Mouse (Mus musculus): ENCODE data around the gene Olfr459.

The Olfr459 gene

GRCm38 (mm10) chr6:41775077-41775476 is at the start of gene Olfr459:
Olfr459 (minus strand) TSS chr6:41775177.
- DNase-seq (ENCODE audit: low read depth, low spot score): no peak

GRCm38 (mm10) chr6:41824086-41824485 is 49.1 kb upstream of the Olfr459 start:
- DNase-seq (ENCODE audit: low read depth, low spot score): no peak

- no peak for DNase-seq (ENCODE audit: low read depth, low spot score)
Observed at GRCm38 (mm10) chr6:41786700-41787099, 11.7 kb upstream of the Olfr459 start.

GRCm38 (mm10) chr6:41775721-41776120 is 744 bp upstream of the Olfr459 start:
- no peak for DNase-seq (ENCODE audit: low read depth, low spot score)

- DNase-seq (ENCODE audit: low read depth, low spot score): no peak
Observed at GRCm38 (mm10) chr6:41769872-41770271, 5.1 kb downstream of the Olfr459 start.

GRCm38 (mm10) chr6:41764306-41764705 is 10.7 kb downstream of the Olfr459 start:
- no peak for DNase-seq (ENCODE audit: low read depth, low spot score)

GRCm38 (mm10) chr6:41762370-41762757 is 12.6 kb downstream of the Olfr459 start:
- DNase-seq (ENCODE audit: low read depth, low spot score): no peak

GRCm38 (mm10) chr6:41761702-41762369 is 13.1 kb downstream of the Olfr459 start:
- DNase-seq (ENCODE audit: low read depth, low spot score): peak; percentile 40

- no peak for DNase-seq (ENCODE audit: low read depth, low spot score)
Observed at GRCm38 (mm10) chr6:41759618-41760017, 15.4 kb downstream of the Olfr459 start.

- no peak for DNase-seq (ENCODE audit: low read depth, low spot score)
Observed at GRCm38 (mm10) chr6:41758421-41758820, 16.6 kb downstream of the Olfr459 start.

GRCm38 (mm10) chr6:41757199-41757598 is 17.8 kb downstream of the Olfr459 start:
- DNase-seq (ENCODE audit: low read depth, low spot score): no peak

- DNase-seq (ENCODE audit: low read depth, low spot score): no peak
Observed at GRCm38 (mm10) chr6:41754626-41755025, 20.4 kb downstream of the Olfr459 start.

- DNase-seq (ENCODE audit: low read depth, low spot score): no peak
Observed at GRCm38 (mm10) chr6:41744664-41745392, 30.1 kb downstream of the Olfr459 start.

GRCm38 (mm10) chr6:41741101-41741500 is 33.9 kb downstream of the Olfr459 start:
- no peak for DNase-seq (ENCODE audit: low read depth, low spot score)

GRCm38 (mm10) chr6:41734719-41735470 is 40.1 kb downstream of the Olfr459 start:
- no peak for DNase-seq (ENCODE audit: low read depth, low spot score)

GRCm38 (mm10) chr6:41727989-41728609 is 46.9 kb downstream of the Olfr459 start:
- peak; percentile 39 for DNase-seq (ENCODE audit: low read depth, low spot score)

GRCm38 (mm10) chr6:41721430-41721829 is 53.5 kb downstream of the Olfr459 start:
- no peak for DNase-seq (ENCODE audit: low read depth, low spot score)

Data from CD4-positive helper T cell, adult 2 months (primary cell).